Mouse (Mus musculus) kidney, postnatal 0 days (tissue): ENCODE measurements around the gene 4930455H04Rik. TPM values are rescaled to one million over a fixed set of nuclear protein-coding genes. Genes with fewer than 3 reads are reported as not detected.

Experiments
- ATAC-seq: fragments of 200-750 bp; cut with Nextera tagmentation; replicated peaks from 2 replicates; pipeline ENCODE4 v1.8.0; 2017; ENCODE audit warnings: low read depth, moderate number of reproducible peaks, moderate TSS enrichment, moderate library complexity; ENCODE audit not compliant: low FRiP score
- DNase-seq: peaks from one replicate; pipeline ENCODE4 v3.0.0-alpha.2; 2016; ENCODE audit warnings: low spot score
- H3K27ac ChIP-seq: fragments of 300-500 bp; sonication (generic); 2 replicates; pipeline ENCODE4 v1.5.1; 2014; ENCODE audit warnings: mild to moderate bottlenecking
- H3K27me3 ChIP-seq: fragments of 300-500 bp; sonication (generic); 2 replicates; pipeline ENCODE4 v1.6.1; 2014; ENCODE audit warnings: low read length, mixed read lengths; ENCODE audit not compliant: insufficient read depth
- H3K36me3 ChIP-seq: fragments of 300-500 bp; sonication (generic); 2 replicates; pipeline ENCODE4 v1.6.1; 2014; ENCODE audit warnings: low read length, mixed read lengths; ENCODE audit not compliant: insufficient read depth
- H3K4me1 ChIP-seq: fragments of 300-500 bp; sonication (generic); replicated peaks from 2 replicates; pipeline ENCODE4 v1.6.1; 2014; ENCODE audit warnings: antibody characterized with exemption, low read length, mixed read lengths; ENCODE audit not compliant: insufficient read depth
- H3K4me2 ChIP-seq: fragments of 300-500 bp; sonication (generic); 2 replicates; pipeline ENCODE4 v1.6.1; 2014; ENCODE audit warnings: mild to moderate bottlenecking, low read length, moderate library complexity, mixed read lengths
- H3K4me3 ChIP-seq: fragments of 300-500 bp; sonication (generic); replicated peaks from 2 replicates; pipeline ENCODE4 v1.5.1; 2014; ENCODE audit warnings: low read depth, low read length
- H3K9ac ChIP-seq: fragments of 300-500 bp; sonication (generic); 2 replicates; pipeline ENCODE4 v1.6.1; 2014; ENCODE audit warnings: low read depth, low read length
- H3K9me3 ChIP-seq: fragments of 300-500 bp; sonication (generic); replicated peaks from 2 replicates; pipeline ENCODE4 v1.6.1; 2016; ENCODE audit warnings: low read length, inconsistent platforms, mixed read lengths
- CTCF ChIP-seq: IDR thresholded peaks from 2 replicates; pipeline ENCODE4 v1.5.1; 2016; ENCODE audit warnings: antibody characterized with exemption, low read depth, mild to moderate bottlenecking, moderate library complexity
- WGBS: fragments of 180-500 bp; shearing (Covaris S2); extraction: QIAGEN DNeasy Blood & Tissue Kit; methylation state at CpG from one replicate; pipeline ENCODE4 v1.1.7; 2014; 5-methylcytosine and 5-hydroxymethylcytosine counted together
- polyA plus RNA-seq: library from polyadenylated mRNA; unstranded; fragments of >200 nt; fragmentation: Nextera tagmentation; extraction: Ambion mirVana; gene quantifications from 2 replicates; pipeline ENCODE4 v1.2.1, GENCODE M21; 2015

Gene 4930455H04Rik
- polyA plus RNA-seq, 1 experiment from 2014 or later, result not detected

DNA sequence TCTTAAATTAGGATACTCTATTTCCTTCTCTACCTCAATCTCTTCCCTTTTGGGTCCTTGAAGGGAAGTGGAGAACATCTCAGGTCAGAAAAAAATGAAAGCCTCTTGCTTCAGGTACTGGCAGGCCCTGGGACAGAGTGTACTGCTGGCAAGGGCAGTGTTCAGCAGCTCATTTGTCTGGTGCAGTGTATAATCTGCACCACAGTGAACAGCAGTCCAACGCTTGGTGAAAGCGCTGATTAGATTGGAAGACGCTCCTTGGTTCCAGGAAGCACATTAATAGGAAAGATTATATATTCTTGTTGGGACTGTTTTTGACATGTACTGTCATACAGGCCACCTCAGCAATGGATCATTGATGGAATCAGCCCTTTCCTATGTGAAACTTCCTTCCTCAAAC, 16.6 kb upstream of the 4930455H04Rik start:
- Histone ChIP-seq H3K27me3 (no peaks in the 10 kb centered on the region), H3K9ac (no peak overlapping the region), H3K4me1 (no peaks in the 10 kb centered on the region), H3K4me2 (no peak overlapping the region), H3K9me3 (no peaks in the 10 kb centered on the region), H3K27ac (no peak overlapping the region), H3K4me3 (no peak overlapping the region), H3K36me3 (no peaks in the 10 kb centered on the region)
- ATAC-seq, result no peak
- no peak for DNase-seq
- no peak for TF ChIP-seq CTCF
- 84% methylated on average over 3 of the region's 3 CpGs for WGBS

DNA sequence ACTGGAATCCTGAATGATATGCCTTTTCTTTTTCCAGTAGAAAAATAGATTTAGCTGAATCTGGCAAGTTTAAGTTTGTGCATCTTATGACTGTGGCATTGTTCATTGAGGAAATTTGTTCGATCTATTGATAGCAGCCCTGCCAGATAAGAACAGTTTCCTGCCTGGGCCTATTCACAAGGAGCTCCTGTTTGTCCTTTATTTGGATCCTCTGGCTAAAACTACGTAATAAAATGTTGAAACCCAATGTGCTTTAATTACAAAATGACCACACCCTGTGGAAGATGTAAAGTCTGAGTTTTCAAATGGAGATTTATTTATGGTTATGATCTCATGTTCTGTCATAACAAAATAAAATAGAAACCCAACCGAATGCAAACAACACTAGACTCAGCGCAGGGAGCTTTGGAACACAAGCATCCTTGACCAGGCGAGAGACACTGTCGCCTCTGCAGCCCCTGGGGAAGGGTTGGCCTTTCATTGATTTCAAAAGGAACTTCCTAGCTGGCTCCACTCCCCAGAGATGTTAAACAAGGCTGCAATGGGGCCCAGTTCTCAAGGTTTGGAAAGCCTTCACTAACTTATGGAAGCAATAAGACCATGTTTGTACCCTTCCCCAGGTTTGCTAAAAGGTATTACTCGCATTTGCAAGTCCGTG, 15.7 kb upstream of the 4930455H04Rik start:
- no peaks in the 10 kb centered on the region for H3K9me3 ChIP-seq
- no peak overlapping the region for H3K27ac ChIP-seq
- no peak overlapping the region for H3K4me3 ChIP-seq
- no peak for TF ChIP-seq CTCF
- DNase-seq (no peak), ATAC-seq (no peak)
- 81% methylated on average over 8 of the region's 8 CpGs for WGBS
- no peaks in the 10 kb centered on the region for H3K36me3 ChIP-seq
- H3K9ac ChIP-seq, result no peak overlapping the region
- H3K4me2 ChIP-seq, result no peak overlapping the region
- no peaks in the 10 kb centered on the region for H3K4me1 ChIP-seq
- H3K27me3 ChIP-seq, result no peaks in the 10 kb centered on the region

DNA sequence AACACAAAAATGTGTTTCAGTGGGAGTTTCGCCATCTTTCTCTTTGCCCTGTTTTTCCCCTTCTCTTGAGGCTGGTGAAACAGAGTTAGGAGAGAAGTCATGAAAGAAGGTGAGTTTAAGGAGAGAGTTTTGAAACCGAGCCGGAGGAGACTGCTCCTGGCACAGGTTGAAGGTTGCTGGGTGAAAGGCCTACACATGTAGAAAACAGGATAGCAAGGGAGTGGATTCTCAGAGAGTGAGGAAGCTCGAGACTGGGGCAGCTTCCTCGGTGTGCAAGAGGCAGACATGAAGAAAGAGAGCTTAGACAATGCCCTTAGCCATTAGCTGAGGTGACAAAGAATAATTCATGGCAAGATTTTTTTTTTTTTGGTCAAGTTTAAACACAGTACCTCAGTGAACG, 14.7 kb upstream of the 4930455H04Rik start:
- no peaks in the 10 kb centered on the region for H3K4me1 ChIP-seq
- 79% methylated on average over 6 of the region's 6 CpGs for WGBS
- DNase-seq (no peak), ATAC-seq (no peak)
- H3K9ac ChIP-seq, result no peak overlapping the region
- no peaks in the 10 kb centered on the region for H3K27me3 ChIP-seq
- no peaks in the 10 kb centered on the region for H3K9me3 ChIP-seq
- H3K4me3 ChIP-seq, result no peak overlapping the region
- no peak overlapping the region for H3K27ac ChIP-seq
- no peak for TF ChIP-seq CTCF
- no peaks in the 10 kb centered on the region for H3K36me3 ChIP-seq
- H3K4me2 ChIP-seq, result no peak overlapping the region

DNA sequence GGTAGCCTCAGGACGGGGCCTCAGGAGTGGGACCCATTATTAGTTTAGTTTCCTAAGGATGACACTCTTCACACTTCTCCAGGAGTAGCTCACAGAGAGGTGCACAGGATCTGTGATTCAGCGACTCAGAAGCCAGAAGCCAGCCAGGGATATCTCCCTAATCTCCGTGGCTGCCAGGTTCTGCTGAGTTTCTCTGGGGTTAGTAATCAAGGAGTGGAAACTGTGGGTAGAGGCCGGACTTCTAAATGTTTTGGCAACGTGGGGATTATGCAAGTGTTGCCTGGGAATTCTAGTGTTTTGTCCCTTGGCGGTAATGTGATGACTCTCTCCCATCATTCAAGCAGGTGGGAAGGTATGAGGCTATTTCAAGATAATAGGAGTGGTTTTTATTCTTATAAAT, 13.0 kb upstream of the 4930455H04Rik start:
- no peak for DNase-seq
- H3K9ac ChIP-seq, result no peak overlapping the region
- H3K4me3 ChIP-seq, result no peak overlapping the region
- ATAC-seq, result no peak
- H3K27ac ChIP-seq, result no peak overlapping the region
- TF ChIP-seq CTCF, result no peak
- H3K27me3 ChIP-seq, result no peaks in the 10 kb centered on the region
- H3K4me1 ChIP-seq, result no peaks in the 10 kb centered on the region
- WGBS, result 69% methylated on average over 6 of the region's 6 CpGs
- H3K36me3 ChIP-seq, result no peaks in the 10 kb centered on the region
- no peak overlapping the region for H3K4me2 ChIP-seq
- H3K9me3 ChIP-seq, result no peaks in the 10 kb centered on the region

DNA sequence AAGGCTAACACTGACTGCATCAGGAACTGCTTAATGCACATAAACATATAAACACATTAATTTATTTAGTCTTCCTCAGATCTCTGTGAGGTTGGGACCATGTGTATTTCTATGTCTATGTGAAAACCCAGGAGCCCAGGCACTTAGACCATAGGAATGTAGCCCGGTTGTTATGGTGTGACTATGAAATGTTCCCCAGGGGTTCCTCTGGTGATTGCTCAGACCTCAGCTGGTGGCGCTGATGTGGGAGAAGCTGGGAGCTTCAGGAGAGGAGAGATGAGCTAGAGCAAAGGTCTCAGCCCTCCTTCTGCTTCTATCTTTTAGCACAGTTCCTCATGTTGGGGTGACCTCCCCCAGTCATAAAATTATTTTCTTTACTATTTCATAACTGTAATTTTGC, 7.7 kb upstream of the 4930455H04Rik start:
- Histone ChIP-seq H3K27me3 (no peaks in the 10 kb centered on the region), H3K9me3 (no peaks in the 10 kb centered on the region), H3K9ac (no peak overlapping the region), H3K4me1 (no peaks in the 10 kb centered on the region), H3K36me3 (no peaks in the 10 kb centered on the region), H3K4me2 (no peak overlapping the region), H3K27ac (no peak overlapping the region), H3K4me3 (no peak overlapping the region)
- TF ChIP-seq CTCF, result no peak
- ATAC-seq (no peak), DNase-seq (no peak)
- 84% methylated on average over 2 of the region's 2 CpGs for WGBS

DNA sequence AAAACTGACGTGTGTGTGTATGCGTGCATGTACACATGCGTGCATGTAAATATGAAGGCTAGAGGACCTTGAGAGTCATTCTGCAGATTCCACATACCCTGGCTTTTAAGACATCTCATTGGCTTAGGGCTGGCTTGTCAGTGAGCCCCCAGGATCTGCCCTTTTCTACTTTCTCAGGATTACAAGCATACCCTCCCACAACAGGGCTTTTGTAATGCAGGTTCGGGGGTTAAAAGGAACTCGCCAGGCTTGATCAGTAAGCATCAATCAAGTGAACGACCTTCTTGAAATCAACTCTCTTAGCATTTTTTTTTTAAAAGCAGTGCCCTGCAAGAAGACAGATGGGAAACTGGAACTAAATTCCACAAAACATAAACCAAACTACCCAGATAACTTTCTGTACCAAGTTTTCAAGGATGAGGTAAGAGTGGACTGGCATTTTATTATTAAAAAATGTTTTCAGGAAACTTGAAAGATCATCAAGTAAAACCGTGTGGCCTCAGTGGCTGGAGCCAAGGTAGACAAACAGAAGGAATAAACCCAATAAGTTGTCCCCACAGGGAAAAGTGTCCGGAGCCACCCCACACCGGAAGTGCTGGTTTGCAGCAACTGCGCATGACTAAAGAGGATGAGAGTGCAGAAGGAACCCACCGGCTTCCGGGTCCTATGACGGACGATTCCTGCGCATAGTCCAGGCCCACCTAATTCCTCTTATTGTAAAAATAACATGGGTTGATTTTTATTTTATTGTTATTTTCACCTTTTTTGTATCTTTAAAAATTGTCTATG, 6.5 kb upstream of the 4930455H04Rik start:
- ATAC-seq (no peak), DNase-seq (no peak)
- no peak overlapping the region for H3K27ac ChIP-seq
- no peaks in the 10 kb centered on the region for H3K9me3 ChIP-seq
- H3K4me1 ChIP-seq, result no peaks in the 10 kb centered on the region
- no peak overlapping the region for H3K4me2 ChIP-seq
- H3K4me3 ChIP-seq, result no peak overlapping the region
- TF ChIP-seq CTCF, result no peak
- H3K27me3 ChIP-seq, result no peaks in the 10 kb centered on the region
- no peak overlapping the region for H3K9ac ChIP-seq
- H3K36me3 ChIP-seq, result no peaks in the 10 kb centered on the region
- WGBS, result 71% methylated on average over 15 of the region's 15 CpGs
